Mouse (Mus musculus): Measurements from ENCODE around the gene Lrrc58.

The Lrrc58 gene

DNA sequence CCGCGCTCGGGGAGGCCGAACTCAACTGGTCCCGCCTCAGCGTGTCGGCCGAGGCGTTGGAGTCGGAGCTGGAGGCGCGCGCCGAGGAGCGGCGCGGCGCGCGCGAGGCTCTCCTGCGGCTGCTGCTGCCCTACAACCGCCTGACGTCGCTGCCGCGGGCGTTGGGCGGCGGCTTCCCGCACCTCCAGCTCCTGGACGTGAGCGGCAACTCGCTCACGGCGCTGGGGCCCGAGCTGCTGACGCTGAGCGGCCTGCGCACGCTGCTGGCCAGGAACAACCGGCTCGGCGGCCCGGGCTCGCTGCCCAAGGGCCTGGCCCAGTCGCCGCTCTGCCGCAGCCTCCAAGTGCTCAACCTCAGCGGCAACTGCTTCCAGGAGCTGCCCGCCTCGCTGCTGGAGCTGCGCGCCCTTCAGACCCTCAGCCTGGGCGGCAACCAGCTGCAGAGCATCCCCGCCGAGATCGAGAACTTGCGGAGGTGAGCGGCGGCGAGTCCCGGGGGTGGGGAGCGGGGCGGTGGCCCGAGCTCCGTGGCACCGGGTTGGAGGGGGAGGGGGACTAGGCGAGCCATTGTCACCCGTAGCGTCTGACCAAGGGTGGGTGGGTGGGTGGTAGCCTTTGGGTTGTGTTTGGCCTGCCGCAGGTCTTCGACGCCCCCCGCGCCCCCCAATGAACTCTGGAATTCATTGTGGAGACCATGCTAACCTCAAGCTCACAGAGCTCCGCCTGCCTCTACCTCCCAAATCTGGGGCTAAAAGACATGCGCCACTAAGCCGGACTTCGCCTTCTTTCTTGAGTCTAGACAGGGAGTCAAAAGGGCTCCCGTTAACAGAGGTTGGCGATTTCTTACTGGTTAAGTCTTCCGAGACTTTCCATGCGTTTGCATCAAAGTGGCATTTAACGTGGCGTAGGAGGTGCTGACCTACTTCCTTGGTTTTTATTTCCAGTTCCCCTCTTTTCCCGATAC, 599 bp downstream of the Lrrc58 start:
- DNase-seq (ENCODE audit: low spot score in 2 of 2) = peak; percentile 29 to 32

DNA sequence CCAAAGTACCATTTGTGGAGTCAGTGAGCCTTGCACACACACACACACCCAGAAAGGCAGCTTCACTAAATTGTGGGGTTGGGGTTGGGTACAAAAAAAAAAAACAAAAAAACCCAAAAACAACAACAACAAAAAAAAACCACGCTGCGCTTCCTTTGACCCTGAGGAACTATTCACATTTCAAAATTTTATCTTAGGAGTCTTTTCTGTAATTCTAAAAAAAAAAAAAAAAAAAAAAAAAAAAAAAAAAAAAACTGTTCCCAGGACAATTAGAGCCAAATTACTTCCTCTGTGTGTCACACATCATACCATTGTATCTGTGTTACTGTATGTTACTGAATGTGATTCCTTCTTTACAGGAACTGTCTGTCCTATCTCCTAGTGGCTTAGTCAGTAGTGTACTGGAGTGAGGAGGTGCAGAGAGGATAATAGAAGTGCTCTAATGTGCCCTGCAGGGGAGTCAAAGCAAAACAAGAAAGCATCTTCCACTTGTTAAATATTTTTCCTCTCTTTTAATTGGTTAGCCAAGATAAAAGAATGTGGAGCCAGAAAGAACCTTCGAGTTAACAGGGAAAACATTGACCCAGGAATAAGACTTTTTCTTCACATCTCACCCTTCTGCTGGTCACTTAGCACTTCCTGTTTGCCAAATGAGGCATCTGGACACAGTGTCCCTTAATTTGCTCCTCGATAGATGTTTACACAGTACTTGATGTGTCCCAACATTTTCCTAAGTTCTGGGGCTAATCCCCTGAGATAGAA, 1.5 kb downstream of the Lrrc58 start:
- peak in 1 of 2 experiments; percentile 50 for DNase-seq (ENCODE audit: low spot score in 2 of 2)

- peak; percentile 61 to 62 for DNase-seq (ENCODE audit: low spot score in 2 of 2)
Measured at GRCm38 (mm10) chr16:37871112-37871715, 3.0 kb downstream of the Lrrc58 start.

GRCm38 (mm10) chr16:37874501-37875235, 6.5 kb downstream of the Lrrc58 start:
- DNase-seq (ENCODE audit: low spot score in 2 of 2) = no peak

DNA sequence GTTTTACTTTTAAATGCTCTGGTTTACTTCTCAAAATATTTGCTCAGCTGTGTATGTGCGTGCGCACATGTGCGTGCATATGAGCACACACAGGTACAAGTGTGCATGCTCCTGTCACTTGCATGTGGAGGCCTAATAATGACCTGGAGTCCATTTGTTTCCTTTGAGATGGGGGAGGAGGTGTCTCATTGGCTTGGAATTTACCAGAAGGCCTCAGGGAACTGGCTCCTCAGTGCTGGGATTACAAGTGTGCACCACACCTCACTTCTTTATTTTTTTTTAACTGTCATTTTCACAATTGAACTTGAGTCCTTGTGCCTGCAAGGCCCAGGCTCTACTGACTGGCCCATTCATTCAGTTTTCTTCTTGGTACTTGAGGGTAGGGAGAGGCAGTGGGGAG, 9.2 kb downstream of the Lrrc58 start:
- DNase-seq (ENCODE audit: low spot score in 2 of 2) = no peak

GRCm38 (mm10) chr16:37878951-37879505, 10.8 kb downstream of the Lrrc58 start:
- DNase-seq (ENCODE audit: low spot score in 2 of 2) = no peak

- DNase-seq (ENCODE audit: low spot score in 2 of 2) = no peak
Measured at GRCm38 (mm10) chr16:37879750-37880419, 11.7 kb downstream of the Lrrc58 start.

GRCm38 (mm10) chr16:37881168-37881567, 13.0 kb downstream of the Lrrc58 start:
- DNase-seq (ENCODE audit: low spot score in 2 of 2) = no peak

DNA sequence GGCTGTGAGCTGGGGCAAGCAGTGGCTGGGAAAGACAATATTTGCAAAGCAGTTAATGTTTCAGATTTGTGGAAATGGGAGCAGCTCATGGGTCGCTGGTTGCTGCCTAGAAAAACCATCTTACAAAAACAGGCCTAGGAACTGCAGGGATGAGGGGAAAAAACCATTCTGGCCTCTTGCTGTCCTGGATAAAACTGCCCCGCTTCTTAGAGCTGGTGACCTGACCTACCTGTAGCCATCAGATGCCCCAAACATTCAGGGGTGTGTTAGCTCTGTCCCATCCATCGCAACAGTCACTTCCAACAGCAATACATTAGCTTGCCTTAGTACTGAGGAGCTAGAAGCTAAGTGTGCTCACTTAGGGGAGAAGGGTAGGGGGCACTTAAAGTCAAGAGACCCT, 20.8 kb downstream of the Lrrc58 start:
- DNase-seq (ENCODE audit: low spot score in 2 of 2) = no peak

GRCm38 (mm10) chr16:37892667-37893066, 24.5 kb downstream of the Lrrc58 start:
- DNase-seq (ENCODE audit: low spot score in 2 of 2) = no peak

GRCm38 (mm10) chr16:37893381-37893780, 25.2 kb downstream of the Lrrc58 start:
- DNase-seq (ENCODE audit: low spot score in 2 of 2) = no peak

DNA sequence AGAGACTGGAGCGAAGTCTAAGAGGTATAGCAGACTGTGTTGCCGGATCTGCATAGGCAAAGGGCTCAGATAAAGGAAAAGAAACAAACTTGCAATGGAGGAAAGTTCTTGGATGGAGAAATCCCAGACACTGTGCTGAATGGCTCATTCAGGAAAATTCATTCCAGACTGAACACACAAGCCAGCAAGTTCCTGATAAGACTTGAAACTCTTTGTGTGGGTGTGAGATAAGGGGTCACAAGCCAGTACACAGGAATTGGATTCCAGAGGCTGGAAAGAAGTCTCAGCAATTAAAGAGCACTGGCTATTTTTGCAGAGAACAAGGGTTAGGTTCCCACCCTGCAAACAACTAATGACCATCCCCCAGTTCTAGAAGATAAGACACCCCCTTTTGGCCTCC, 25.8 kb downstream of the Lrrc58 start:
- peak; percentile 20 to 40 for DNase-seq (ENCODE audit: low spot score in 2 of 2)

GRCm38 (mm10) chr16:37898790-37899189, 30.6 kb downstream of the Lrrc58 start:
- DNase-seq (ENCODE audit: low spot score in 2 of 2) = no peak

DNA sequence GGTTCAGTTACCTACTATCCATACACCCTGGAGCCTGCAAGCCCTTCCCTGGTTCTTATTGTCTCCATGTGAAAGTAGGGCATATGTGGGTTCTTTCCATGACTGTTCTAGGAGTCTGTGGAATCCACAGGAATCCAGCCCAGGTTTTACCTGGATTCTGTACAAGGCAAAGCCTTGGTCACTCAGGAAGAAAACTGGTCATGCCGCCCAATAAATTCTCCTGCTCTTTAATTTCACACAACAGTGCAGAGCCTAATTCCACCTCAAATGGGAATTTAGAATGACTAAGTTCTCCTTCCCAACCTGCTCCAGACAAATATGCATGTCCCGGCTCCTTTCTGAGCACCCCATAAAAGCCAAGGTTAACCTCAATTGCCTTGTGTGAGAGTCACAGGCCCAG, 31.2 kb downstream of the Lrrc58 start:
- DNase-seq (ENCODE audit: low spot score in 2 of 2) = no peak

GRCm38 (mm10) chr16:37901318-37901717, 33.1 kb downstream of the Lrrc58 start:
- no peak for DNase-seq (ENCODE audit: low spot score in 2 of 2)

GRCm38 (mm10) chr16:37906456-37906855, 38.3 kb downstream of the Lrrc58 start:
- no peak for DNase-seq (ENCODE audit: low spot score in 2 of 2)

- no peak for DNase-seq (ENCODE audit: low spot score in 2 of 2)
Measured at GRCm38 (mm10) chr16:37911086-37911485, 42.9 kb downstream of the Lrrc58 start.

GRCm38 (mm10) chr16:37916138-37916817, 48.1 kb downstream of the Lrrc58 start, which contains the start of gene Gpr156:
Gene Gpr156, plus strand, starts transcription at chr16:37916496.
- peak; percentile 3 to 10 for DNase-seq (ENCODE audit: low spot score in 2 of 2)

DNA sequence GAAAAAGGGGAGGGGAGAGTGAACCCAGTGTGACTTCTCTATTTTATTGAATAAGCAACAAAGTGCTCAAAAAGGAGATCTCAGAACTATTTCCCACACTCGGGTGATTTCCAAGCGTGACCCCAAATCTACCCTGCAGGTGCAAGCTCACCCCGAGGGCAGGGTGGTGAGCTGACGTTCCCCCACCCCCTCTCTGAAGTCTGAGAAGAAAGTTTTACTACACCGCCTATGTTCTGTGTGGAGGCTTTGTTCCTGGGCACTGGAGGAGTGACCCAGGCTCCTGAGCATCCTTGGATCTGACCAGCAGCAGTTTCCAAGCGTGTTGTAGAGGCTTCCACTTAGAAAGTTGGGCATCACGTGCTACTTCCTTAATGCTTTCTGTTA, 48.6 kb downstream of the Lrrc58 start:
- DNase-seq (ENCODE audit: low spot score in 2 of 2) = no peak

DNA sequence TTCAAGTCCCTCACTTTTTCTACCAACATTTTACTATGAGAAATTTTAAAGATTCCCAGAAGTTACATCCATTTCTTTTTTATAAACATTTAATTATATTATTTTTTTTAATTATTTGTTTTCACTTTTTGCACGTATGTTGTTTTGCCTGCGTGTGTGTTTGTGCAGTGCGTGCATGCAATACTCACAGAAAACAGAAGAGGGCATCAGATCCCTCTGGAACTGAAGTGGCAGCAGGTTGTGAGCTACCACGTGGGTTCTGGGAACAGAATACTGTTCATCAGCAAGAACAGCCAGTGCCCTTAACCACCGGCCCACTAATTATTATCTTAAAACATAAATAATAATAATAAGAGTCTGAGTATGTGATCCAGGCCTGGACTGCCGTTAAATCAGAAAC, 50.8 kb downstream of the Lrrc58 start:
- DNase-seq (ENCODE audit: low spot score in 2 of 2) = no peak
